Mouse (Mus musculus) limb, embryonic 11.5 days (tissue): ENCODE data around the gene Srprb. TPM values are rescaled to one million over a fixed set of nuclear protein-coding genes. Genes with fewer than 3 reads are reported as not detected.

ENCODE experiments used
- ATAC-seq: fragments of 200-750 bp; cut with Nextera tagmentation; 2 replicates; pipeline ENCODE4 v1.8.0; 2017; ENCODE audit warnings: low read depth; ENCODE audit not compliant: insufficient number of reproducible peaks, low FRiP score, low TSS enrichment
- DNase-seq: peaks from one replicate; pipeline ENCODE4 v3.0.0-alpha.2; 2015; ENCODE audit warnings: low spot score
- H3K27ac ChIP-seq: fragments of 300-500 bp; sonication (generic); replicated peaks from 2 replicates; pipeline ENCODE4 v1.5.1; 2014; ENCODE audit warnings: low read depth, mild to moderate bottlenecking, low read length
- H3K27me3 ChIP-seq: fragments of 300-500 bp; sonication (generic); 2 replicates; pipeline ENCODE4 v1.6.1; 2014; ENCODE audit warnings: mild to moderate bottlenecking, low read length, mixed read lengths; ENCODE audit not compliant: control insufficient read depth, insufficient read depth
- H3K36me3 ChIP-seq: fragments of 300-500 bp; sonication (generic); 2 replicates; pipeline ENCODE4 v1.6.1; 2014; ENCODE audit warnings: mild to moderate bottlenecking, low read length, moderate library complexity, mixed read lengths; ENCODE audit not compliant: control insufficient read depth, insufficient read depth
- H3K4me1 ChIP-seq: fragments of 300-500 bp; sonication (generic); 2 replicates; pipeline ENCODE4 v1.6.1; 2014; ENCODE audit warnings: low read length, mixed read lengths; ENCODE audit not compliant: control insufficient read depth, insufficient read depth
- H3K4me2 ChIP-seq: fragments of 300-500 bp; sonication (generic); 2 replicates; pipeline ENCODE4 v1.6.1; 2014; ENCODE audit warnings: low read depth, mild to moderate bottlenecking, moderate library complexity; ENCODE audit not compliant: severe bottlenecking
- H3K4me3 ChIP-seq: fragments of 300-500 bp; sonication (generic); 2 replicates; pipeline ENCODE4 v1.5.1; 2014; ENCODE audit warnings: low read depth, low read length
- H3K9ac ChIP-seq: fragments of 300-500 bp; sonication (generic); 2 replicates; pipeline ENCODE4 v1.6.1; 2014; ENCODE audit warnings: mild to moderate bottlenecking, low read length
- H3K9me3 ChIP-seq: fragments of 300-500 bp; sonication (generic); 2 replicates; pipeline ENCODE4 v1.6.1; 2016; ENCODE audit warnings: low read length; ENCODE audit not compliant: control insufficient read depth
- WGBS: fragments of 180-500 bp; shearing (Covaris S2); extraction: QIAGEN DNeasy Blood & Tissue Kit; methylation state at CpG from one replicate; pipeline ENCODE4 v1.1.7; 2014; 5-methylcytosine and 5-hydroxymethylcytosine counted together
- polyA plus RNA-seq: library from polyadenylated mRNA; unstranded; fragments of >200 nt; fragmentation: Nextera tagmentation; extraction: Ambion mirVana; gene quantifications from 2 replicates; pipeline ENCODE4 v1.2.1, GENCODE M21; 2014

Srprb gene
- polyA plus RNA-seq, 1 experiment from 2014 or later = 66.0 TPM

DNA sequence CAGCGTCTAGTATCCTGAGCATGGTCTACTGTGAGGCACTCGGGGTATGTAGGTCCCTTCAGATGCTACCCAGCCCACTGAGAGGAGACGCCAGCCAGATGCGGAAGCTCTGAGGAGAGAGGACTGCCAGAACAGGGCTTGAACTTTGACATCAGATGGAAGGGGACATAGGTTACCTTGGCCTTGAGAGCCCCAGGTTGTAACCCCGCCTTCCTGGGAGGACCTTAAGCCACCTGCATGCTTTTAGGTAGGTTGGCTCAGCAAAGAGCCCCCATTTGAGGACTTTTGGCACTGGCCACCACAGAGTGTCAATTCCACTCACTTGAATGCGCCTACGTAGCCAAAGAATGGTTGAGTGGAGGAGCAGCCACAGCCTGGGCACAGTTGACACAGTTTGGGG, 22.8 kb upstream of the Srprb start:
- Histone ChIP-seq H3K4me1 (no peaks in the 10 kb centered on the region), H3K36me3 (no peaks in the 10 kb centered on the region), H3K27me3 (no peaks in the 10 kb centered on the region), H3K4me3 (no peak overlapping the region), H3K9ac (no peak overlapping the region), H3K27ac (no peak overlapping the region), H3K9me3 (no peaks in the 10 kb centered on the region; the same call in 1 of the 2 replicates), H3K4me2 (no peak overlapping the region)
- no peak for ATAC-seq
- WGBS = 88% methylated on average over 7 of the region's 7 CpGs
- no peak for DNase-seq

DNA sequence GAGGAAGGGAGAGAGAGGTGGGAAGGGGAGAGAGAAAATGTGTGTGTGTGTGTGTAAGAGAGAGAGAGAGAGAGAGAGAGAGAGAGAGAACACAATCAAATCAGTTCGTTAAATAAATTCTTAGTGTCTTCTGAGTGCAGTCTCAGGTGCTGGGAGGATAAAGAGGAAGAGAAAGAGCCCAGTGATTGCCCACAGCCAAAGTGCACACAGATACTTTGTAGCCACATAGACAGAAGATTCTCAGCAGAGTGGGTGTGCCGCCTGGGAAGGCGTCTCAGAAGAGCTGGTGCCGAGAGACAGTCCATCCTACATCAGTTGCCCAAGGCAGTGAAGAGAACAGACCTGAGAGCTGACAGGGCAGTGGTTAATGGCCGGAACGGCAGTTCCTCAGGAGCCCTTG, 12.3 kb upstream of the Srprb start:
- no peaks in the 10 kb centered on the region for H3K36me3 ChIP-seq
- no peak overlapping the region for H3K9ac ChIP-seq
- no peaks in the 10 kb centered on the region; the same call in 1 of the 2 replicates for H3K27me3 ChIP-seq
- no peak for ATAC-seq
- H3K9me3 ChIP-seq = no peaks in the 10 kb centered on the region
- H3K4me3 ChIP-seq = no peak overlapping the region
- H3K27ac ChIP-seq = no peak overlapping the region
- DNase-seq = no peak
- WGBS = 78% methylated on average over 6 of the region's 6 CpGs
- no peak overlapping the region for H3K4me2 ChIP-seq
- no peaks in the 10 kb centered on the region for H3K4me1 ChIP-seq

DNA sequence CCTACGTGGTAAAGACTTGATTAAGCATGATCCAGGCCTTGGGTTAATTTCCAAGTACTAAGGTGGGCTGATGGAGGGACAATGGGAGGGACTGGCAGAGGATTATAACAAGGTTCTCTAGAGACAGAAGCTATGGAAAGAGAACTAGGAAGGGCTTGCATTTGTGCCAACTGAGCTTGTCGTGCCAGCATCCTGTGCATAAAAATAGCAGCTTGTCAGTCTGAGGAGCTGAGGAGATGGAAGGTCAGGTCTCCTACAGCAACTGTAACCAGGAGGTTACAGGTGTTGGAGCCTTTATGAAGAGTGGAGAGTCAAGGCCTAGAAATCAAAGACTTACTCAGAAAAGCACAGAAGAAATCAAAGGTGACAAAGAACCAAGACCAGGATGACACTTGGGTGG, 11.7 kb upstream of the Srprb start:
- H3K4me2 ChIP-seq = no peak overlapping the region
- 70% methylated on average over 2 of the region's 2 CpGs for whole genome bisulfite sequencing
- H3K27ac ChIP-seq = no peak overlapping the region
- no peak overlapping the region for H3K9ac ChIP-seq
- H3K9me3 ChIP-seq = no peaks in the 10 kb centered on the region
- no peaks in the 10 kb centered on the region for H3K36me3 ChIP-seq
- no peaks in the 10 kb centered on the region; the same call in 1 of the 2 replicates for H3K27me3 ChIP-seq
- ATAC-seq = no peak
- H3K4me3 ChIP-seq = no peak overlapping the region
- DNase-seq = no peak
- H3K4me1 ChIP-seq = no peaks in the 10 kb centered on the region

DNA sequence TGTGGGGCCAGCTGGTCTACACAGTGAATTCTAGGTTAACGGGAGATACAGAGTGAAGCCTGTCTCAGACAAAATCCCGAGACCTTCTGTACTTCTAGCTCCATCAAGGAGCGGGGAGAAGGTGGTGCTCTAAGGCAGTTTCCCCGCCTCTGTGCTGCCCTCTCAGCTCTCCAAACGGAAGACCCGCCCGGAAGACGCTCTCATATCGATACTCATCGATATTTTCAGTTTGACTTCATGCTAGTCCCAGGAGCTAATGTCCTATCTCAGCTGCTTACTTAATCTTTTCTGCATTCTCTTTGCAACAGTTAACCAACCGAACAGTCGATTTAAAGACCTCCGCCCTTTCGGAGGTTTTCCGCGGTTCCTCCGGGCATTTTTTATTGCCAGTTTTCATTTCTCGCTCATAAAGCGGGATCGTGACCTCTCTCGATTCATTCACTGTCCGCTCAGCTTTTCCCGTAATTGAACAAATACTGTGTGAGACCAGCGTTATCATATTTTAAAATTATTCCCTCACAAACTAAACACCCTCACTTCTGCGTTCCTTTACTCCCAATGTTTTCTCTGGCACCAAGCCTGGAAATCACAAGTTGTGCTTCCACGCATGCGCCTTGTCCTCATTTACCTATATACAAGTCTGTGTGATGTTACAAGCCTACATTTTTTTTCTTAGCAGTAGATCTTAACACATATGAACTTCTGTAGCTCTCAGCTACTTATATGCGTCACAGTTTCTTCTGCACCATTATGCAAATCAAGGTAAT, 10.9 kb upstream of the Srprb start:
- Histone ChIP-seq H3K27ac (no peak overlapping the region), H3K9me3 (no peaks in the 10 kb centered on the region), H3K9ac (no peak overlapping the region), H3K4me3 (no peak overlapping the region), H3K4me2 (no peak overlapping the region), H3K4me1 (no peaks in the 10 kb centered on the region), H3K27me3 (no peaks in the 10 kb centered on the region; the same call in 1 of the 2 replicates), H3K36me3 (no peaks in the 10 kb centered on the region)
- 82% methylated on average over 28 of the region's 28 CpGs for WGBS
- ATAC-seq (no peak), DNase-seq (no peak)

DNA sequence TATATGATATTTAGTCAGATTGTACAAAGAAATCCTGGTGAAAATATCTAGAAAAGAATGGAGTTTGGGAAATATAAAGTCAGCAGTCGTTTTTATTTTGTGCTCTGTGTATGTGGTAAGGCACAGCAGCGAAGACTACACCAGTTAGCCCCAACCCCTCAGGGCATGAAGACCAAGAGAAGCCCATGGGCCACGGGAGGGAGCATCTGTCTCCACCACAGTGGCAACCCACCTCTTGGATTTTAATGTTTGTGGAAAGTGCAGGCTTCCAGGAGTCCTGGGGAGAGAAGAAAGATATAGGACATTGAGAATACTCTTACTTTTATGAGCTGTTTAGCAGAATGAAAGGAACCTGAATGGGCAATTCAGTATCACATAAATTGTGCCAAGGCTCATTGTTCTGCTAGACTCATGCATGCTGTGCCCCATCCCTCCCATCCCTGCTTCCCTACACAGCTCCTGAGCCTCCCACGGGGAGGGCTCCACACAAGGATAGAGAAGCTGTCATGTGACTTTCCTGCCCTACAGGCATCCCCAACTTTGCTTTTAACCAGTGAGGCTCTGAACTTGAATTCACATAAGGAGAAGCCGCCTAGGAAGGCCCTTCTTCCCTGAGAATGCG, 7.0 kb upstream of the Srprb start:
- no peak overlapping the region for H3K4me2 ChIP-seq
- DNase-seq (no peak), ATAC-seq (no peak)
- no peaks in the 10 kb centered on the region for H3K4me1 ChIP-seq
- no peaks in the 10 kb centered on the region for H3K36me3 ChIP-seq
- H3K4me3 ChIP-seq = no peak overlapping the region
- no peak overlapping the region for H3K9ac ChIP-seq
- H3K27me3 ChIP-seq = no peaks in the 10 kb centered on the region; the same call in 1 of the 2 replicates
- H3K27ac ChIP-seq = no peak overlapping the region
- H3K9me3 ChIP-seq = no peaks in the 10 kb centered on the region
- WGBS = 56% methylated on average over 6 of the region's 6 CpGs

DNA sequence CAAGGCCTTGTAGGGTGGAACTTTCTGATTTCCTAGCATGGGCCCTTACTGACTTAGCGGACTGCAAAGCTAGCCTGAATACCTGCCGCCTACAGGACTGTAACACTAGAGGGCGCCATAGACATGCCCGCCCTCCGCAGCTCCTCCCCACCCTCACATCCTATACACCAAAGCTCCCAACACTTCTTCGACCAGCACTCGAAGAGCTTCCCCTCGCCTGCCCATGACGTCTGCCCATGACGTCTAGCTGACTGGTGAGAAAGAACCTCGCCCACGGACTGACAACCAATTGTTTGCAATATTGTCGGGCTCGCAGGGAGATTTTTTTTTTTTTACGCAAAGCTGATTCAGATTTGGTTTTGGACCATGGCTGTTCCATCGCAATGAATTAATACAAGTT, 5.9 kb upstream of the Srprb start:
- H3K36me3 ChIP-seq = no peaks in the 10 kb centered on the region
- H3K9me3 ChIP-seq = no peaks in the 10 kb centered on the region
- no peaks in the 10 kb centered on the region; the same call in 1 of the 2 replicates for H3K27me3 ChIP-seq
- WGBS = 9% methylated on average over 16 of the region's 16 CpGs
- DNase-seq (peak; percentile 79), ATAC-seq (peak; percentile 87)
- no peaks in the 10 kb centered on the region for H3K4me1 ChIP-seq
- peak overlapping the region; percentile 18; the same call in 1 of the 2 replicates for H3K4me2 ChIP-seq
- H3K9ac ChIP-seq = no peak overlapping the region
- no peak overlapping the region for H3K4me3 ChIP-seq
- no peak overlapping the region for H3K27ac ChIP-seq

DNA sequence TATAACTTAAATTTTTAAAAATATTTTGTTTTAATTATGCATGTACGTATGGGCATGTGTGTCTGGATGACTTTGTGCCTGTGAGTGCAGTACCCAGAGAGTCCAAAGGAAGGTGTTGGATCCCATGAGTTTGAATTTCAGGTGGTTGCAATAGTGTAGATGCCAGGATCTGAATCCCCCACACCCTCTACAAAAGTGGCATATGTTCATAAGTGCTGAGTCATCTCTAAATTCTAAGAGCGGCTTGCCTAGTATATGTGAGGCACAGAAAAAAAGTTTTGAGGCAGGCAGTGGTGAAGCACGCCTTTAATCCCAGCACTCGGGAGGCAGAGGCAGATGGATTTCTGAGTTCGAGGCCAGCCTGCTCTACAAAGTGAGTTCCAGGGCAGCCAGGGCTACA, 3.8 kb upstream of the Srprb start:
- no peak overlapping the region for H3K4me3 ChIP-seq
- no peak for DNase-seq
- no peak overlapping the region for H3K9ac ChIP-seq
- no peaks in the 10 kb centered on the region for H3K36me3 ChIP-seq
- 90% methylated on average over 5 of the region's 5 CpGs for WGBS
- ATAC-seq = no peak
- no peak overlapping the region for H3K27ac ChIP-seq
- H3K27me3 ChIP-seq = no peaks in the 10 kb centered on the region; the same call in 1 of the 2 replicates
- no peaks in the 10 kb centered on the region for H3K9me3 ChIP-seq
- H3K4me1 ChIP-seq = 0 out of 2 replicates have a peak, but pooled peaks cover 2% of the 10 kb centered on the region
- H3K4me2 ChIP-seq = no peak overlapping the region

DNA sequence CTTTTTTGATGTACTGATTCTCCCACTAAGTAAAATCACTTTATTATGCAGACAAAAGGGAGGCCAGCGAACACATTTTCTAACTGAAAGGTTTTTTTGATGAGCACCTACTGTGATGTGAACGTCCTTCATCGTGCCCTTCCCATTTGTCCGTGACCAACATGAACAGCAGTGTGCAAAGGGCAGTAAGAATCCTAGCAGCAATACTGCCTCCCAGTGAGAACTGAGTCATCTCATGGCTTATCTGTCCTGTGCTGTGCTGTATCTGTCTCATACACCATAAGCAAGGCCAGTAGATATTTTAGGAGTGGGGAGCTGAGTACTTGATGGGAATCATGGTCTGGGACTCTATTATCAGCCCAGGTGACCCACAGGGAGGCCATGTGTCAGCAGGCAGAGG, 13.5 kb downstream of the Srprb start:
- no peak for DNase-seq
- Histone ChIP-seq H3K4me2 (no peak overlapping the region), H3K4me1 (no peaks in the 10 kb centered on the region), H3K27ac (no peak overlapping the region), H3K9ac (no peak overlapping the region), H3K36me3 (peaks cover 17% of the 10 kb centered on the region; the same call in 1 of the 2 replicates), H3K27me3 (no peaks in the 10 kb centered on the region), H3K9me3 (no peaks in the 10 kb centered on the region), H3K4me3 (no peak overlapping the region)
- no peak for ATAC-seq
- WGBS = 94% methylated on average over 4 of the region's 4 CpGs
